Mouse (Mus musculus) gastrocnemius, postnatal 4 days (tissue): ENCODE results near the gene Zfp341. TPM values are rescaled to one million over a fixed set of nuclear protein-coding genes. Genes with fewer than 3 reads are reported as not detected.

ENCODE experiments used
- DNase-seq, 2 experiments: peaks; one replicate each; pipeline ENCODE4 v3.0.0; 2021 to 2022; ENCODE audit warnings: low spot score in 2 of 2, mixed read lengths in 2 of 2
- total RNA-seq, 2 experiments: library from RNA; stranded (reverse); gene quantifications; 2 replicates each; pipeline ENCODE4 v1.2.3; 2021

The Zfp341 gene
- total RNA-seq, 2 experiments from 2014 or later = 2.5 to 2.6 TPM

DNA sequence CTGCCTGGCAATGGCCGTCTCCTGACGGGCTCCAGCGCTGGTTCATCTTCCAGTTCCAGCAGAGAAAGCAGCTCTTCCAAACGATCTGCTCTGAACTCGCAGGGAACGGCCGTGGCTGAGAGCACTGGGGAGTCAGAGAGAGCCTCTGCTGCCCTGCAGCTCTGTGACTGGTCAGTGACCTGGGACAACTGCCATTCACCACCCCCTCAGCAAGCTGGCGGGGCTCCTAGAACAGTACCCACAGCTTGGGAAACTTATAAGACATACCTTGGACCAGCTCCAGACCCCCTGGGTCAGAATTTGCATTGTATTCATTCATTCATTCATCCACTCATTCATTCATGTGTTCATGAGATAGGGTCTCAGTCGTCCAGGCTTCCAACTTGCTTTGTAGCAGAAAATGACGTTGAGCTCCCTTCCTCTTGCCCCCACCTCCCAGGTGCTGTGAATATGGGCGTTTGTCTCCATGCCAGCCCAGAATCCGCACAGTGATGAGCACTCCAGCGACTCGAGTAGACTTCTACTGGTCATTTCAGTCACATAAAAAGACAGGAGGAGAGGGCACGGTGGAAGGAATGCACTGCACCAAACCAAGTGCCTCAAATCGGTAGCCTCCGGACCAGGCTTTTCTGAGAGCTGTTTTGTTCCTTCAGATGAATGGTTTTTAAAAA, 28.0 kb upstream of the Zfp341 start:
- no peak for DNase-seq

DNA sequence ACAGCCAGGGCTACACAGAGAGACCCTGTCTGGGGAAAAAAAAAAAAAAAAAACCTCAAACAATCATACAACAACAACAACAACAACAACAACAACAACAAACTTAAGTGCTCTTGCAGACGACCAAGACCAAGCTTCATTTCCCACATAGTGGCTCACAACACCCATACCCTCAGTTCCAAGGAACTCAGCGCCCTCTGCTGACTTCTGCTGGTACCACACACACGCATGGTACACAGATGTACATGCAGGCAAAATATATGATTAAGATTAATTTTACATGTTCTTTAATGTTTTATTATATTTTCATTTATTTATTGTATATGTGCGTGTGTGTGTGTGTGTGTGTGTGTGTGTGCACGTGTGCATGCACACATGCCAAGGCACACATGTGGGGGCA, 26.7 kb upstream of the Zfp341 start:
- peak in 1 of 2 experiments; percentile 47 for DNase-seq

DNA sequence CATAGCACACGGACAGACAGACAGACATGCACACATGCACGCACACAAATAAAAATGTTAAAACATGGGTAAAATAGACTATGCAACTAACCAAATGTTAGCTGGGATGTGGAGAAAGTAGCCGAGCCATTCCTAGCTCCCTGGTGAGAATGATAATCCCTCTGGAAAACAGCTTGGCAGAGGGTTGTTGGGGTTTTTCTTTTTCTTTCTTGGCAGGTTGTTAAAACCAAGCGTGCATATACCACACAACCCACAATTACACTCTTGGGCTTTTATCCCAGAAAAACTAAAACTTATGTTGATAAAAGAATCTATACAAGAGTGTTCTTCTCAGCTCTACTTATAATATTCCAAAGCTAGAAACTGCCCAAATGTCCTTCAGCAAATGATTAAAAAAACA, 24.0 kb upstream of the Zfp341 start:
- DNase-seq = no peak

DNA sequence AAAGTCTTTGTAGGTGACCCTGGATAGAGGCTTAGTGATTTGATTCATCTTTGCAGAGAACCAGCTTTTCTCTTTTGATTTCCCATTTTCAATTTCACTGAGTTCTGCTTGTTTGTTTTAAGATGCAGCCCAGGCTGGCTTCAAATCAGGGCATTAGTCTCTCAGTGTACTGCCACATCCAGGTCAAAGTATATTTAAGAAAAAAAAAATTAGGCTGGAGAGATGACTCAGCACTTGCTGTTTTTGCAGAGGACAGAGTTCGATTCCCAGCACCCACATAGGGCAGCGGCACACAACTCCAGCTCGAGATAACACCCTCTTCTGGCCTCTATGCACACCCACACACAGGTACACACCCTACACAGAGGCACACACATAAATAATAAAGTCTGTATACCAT, 21.9 kb upstream of the Zfp341 start:
- no peak for DNase-seq

GRCm38 (mm10) chr2:154593025-154593424, 20.1 kb upstream of the Zfp341 start:
- no peak for DNase-seq

- DNase-seq = peak in 1 of 2 experiments; percentile 42
Observed at GRCm38 (mm10) chr2:154595775-154596174, 17.3 kb upstream of the Zfp341 start.

DNA sequence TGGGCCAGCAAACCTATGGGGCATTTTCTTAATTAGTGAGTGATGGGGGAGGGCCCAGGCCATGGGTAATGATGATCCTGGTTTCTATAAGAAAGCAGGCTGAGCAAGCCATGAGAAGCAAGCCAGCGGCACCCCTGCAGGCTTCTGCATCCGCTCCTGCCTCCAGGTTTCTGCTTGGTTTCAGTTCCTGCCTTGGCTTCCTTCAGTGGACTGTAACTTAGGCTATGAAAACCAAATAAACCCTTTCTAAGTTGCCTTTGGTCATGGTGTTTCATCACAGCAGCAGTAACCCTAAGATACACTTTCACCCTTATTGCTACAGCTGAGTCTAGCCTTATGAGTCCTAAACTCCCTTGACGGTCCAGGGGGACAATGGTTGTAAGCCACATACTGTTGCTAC, 15.7 kb upstream of the Zfp341 start:
- DNase-seq = no peak

GRCm38 (mm10) chr2:154600586-154600985, 12.5 kb upstream of the Zfp341 start:
- no peak for DNase-seq

- DNase-seq = no peak
Observed at GRCm38 (mm10) chr2:154601324-154601723, 11.8 kb upstream of the Zfp341 start.

DNA sequence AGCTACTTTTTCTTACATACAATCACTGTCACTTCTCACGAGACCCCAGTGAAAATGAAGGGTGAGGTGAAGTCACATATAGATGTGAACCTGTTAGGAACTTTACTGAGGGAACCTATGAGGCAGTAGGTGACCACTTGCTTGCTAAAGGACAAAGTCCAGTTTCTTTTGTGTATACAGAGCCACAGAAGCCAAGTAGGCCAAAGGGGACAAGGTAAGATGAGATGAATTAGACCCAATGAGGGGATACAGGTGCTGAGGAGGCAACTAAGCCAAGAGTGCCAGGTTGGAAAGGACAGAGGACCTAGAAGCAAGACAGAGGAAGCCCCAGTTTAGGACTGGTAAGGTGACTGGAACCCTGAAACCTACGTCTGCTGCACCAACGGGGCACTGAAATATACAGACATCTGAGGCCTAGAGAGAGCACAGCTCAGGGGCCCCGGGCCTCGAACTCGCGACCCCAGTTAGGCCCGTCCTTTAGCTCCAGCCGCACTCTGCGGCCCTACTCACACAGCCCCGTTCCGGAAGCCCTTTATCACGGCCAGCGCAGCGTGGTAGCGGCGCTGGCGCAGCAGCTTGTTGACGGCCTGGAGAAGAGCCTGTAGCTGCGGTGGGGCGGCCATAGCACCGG, 10.0 kb upstream of the Zfp341 start:
- no peak for DNase-seq

GRCm38 (mm10) chr2:154603638-154604153, 9.4 kb upstream of the Zfp341 start, which contains the start of gene Pxmp4:
Gene Pxmp4 (minus strand): TSS chr2:154603708.
- DNase-seq = peak; percentile 94 to 98

DNA sequence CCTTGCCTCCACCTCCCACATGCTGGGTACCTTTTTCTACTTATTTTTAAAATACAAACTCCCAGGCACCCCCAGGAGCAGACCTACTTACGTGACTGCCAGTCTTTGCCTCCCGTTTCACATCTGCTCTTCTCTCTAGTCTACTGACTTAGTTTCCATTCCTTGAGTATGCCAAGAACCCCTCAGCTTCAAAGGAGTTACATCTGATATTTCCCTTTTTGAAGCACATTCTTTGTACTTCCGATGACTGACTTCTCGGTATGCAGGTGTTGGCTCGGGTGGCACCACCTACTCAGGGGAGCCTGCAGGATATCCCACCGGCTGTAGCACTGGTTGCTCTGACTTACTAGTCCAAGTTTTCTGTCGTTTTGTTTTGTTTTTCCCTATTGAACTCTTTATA, 8.9 kb upstream of the Zfp341 start:
- no peak for DNase-seq

DNA sequence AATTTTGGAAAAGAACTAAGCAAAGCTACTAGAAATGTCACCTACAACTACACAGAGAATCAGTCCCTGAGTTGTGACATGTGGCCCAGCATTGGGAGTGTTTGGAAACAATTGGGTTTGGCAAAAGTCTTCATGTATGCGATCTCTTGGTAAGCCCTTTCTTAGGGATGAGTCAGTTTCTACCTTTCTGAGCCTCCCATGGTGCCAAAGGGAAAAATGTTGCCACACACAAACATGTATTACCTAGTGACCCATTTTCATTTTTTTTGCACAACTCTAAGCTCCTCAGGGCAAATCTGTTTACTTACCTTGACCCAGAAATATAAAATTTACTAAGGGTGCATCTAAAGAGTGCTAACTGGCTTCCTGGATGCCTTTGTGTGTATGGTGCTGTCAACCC, 6.1 kb upstream of the Zfp341 start:
- no peak for DNase-seq

DNA sequence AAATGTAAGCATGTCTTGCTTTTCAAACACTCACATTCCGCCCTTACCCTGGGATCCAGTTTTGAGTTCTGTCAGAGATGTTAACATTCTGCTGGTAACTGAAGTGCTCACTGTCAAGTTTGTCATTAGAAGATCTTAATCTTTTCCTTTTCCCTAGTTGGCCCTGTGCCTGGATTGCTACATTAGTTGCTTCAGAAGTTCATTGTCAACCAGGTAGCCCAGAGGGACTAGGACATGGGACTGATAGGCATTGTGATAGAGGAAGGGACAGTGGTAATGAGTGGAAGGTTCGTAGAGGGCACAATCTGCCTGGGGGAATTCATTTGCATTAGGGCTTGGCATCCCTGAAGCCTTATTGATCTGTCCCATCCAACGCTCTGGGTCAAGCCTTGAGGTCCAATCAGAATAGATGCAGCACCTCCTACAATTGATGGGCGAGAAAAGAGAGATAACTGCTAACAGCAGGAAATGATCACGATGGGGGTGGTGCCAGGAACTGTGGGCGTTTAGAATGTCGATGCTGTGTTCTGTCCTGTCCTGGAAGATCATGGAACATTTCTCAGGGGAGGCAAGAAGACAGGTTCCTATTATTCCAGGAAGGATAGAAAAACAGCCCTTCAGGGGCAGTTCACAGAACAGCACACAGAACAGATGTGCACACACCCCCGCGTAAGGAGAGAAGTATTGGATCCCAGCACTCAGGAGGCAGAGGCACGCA, 3.9 kb upstream of the Zfp341 start:
- no peak for DNase-seq

DNA sequence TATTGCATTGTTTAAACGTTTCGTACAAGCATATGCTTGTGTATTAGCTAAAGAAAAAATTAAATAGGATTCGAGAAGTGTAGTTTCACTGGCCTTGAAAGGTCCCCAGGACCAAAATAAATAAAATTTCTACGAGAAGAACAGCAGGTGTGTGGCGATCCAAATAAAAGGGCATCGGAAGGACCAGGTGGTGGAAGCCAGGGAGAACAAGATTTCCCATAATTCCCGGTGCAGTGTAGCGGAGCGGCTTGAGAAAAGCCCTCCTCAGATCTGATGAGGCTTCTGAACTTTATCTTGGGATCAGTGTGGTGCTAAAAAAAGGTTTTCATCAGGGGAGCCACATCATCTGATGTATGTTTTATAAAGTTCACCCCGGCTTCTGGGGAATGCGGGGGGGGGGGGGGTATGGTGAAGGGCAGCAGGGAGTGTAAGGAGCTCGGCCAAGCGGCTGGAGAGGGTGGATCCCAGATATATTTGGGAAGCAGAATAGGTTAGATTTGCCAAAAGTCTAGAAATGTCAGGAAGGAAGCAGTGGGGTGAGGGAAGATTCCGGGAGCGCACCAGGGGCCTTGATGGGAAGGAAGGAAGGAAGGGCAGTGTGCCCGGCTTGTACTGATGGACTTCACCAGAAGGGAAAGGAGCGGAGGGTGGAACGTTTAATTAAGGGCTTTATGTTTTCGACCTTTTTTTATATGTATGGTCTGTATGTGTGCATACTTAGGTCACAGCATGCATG, 1.9 kb downstream of the Zfp341 start:
- DNase-seq = no peak

DNA sequence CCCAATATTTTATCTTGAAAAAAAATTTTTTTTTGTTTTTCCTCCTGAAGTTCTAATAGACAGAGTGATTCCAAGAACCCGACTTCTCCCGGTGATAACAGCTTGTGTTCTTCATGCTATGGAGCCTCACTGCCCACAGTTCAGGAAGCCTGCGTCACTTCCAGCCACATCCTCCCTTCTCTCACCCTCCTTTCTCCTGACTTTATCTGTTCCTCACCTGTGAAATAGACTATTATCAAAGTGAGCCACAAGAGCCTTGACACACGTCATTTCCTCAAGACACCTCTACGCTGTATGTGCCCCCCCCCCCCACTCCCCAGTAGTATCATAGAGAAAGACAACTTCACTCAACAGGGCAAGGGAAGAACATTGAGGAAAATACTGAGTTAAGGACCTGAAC, 2.6 kb downstream of the Zfp341 start:
- DNase-seq = no peak

DNA sequence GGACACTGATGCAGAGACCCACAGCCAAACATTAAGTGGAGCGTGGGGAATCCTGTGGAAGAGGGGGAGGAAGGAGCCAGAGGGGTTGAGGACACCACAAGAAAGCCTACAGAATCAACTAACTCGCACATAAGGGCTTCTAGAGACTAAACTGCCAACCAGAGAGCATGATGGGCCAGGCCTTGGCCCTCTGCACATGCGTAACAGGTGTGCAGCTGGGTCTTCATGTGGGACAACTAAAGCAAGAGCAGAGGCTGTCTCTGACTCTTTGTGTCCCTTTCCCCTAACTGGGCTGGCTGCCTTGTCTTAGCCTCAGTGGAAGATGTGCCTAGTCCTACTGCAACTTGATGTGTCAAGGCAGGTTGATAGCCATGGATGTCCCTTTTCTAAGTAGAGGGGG, 4.0 kb downstream of the Zfp341 start:
- DNase-seq = no peak

DNA sequence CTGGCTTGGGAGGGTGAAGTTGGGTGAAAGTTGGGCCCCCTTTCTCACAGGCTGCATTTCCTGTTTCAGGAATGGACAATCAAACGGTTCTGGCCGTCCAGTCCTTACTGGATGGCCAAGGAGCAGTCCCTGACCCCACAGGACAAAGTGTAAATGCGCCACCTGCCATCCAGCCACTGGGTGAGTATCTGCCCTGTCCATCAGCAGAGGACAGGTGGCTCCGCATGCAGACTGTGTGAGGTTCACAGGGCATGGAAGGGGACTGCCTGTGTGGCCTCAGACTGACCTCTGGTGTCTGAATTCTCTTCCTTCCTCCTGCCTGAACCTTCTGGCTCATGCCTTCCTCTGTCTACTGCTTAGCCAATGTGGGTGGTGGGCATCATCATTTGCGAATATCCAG, 8.6 kb downstream of the Zfp341 start:
- no peak for DNase-seq

DNA sequence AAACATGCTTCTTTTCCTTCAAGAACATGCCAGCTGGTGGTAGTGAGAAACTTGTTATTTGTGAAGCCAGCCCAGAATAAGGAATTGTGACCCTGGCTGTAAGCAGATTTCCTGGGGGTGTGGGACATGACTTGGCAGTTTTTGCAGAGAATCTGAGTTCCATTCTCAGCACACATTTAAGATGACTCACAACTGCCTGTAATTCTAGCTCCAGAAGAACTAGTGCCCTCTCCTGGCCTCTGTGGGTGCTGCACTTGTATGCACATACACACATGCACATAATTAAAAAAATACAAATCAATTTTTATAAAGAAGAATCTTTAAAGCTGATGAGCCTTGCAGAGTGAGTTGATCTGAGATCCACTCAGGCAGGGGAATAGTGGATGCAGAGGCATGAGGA, 11.0 kb downstream of the Zfp341 start:
- no peak for DNase-seq

DNA sequence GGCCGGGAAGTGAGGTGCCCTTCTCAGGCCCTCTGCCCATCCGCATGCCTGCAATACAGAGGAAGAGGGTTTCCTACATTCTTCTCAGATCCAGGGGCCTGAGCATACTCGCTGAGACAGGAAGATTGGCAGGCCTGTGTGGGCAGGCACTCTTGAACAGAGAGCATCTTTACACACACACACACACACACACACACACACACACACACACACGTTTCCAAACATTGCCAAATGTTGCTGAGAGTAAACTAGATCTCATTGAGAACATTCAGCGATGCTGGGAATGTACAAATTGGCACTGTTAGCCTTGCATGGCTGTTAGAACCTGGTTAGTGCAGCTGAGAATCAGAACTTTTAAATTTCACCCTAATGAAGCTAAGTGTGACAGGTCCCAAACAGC, 17.4 kb downstream of the Zfp341 start:
- DNase-seq = no peak

- DNase-seq = no peak
Observed at GRCm38 (mm10) chr2:154632203-154632780, 19.2 kb downstream of the Zfp341 start.
